Mouse (Mus musculus): ENCODE data around the gene Aldh1b1.
A peak's percentile ranks its signal among the peaks of the same experiment; 100 is the strongest.

The Aldh1b1 gene

DNA sequence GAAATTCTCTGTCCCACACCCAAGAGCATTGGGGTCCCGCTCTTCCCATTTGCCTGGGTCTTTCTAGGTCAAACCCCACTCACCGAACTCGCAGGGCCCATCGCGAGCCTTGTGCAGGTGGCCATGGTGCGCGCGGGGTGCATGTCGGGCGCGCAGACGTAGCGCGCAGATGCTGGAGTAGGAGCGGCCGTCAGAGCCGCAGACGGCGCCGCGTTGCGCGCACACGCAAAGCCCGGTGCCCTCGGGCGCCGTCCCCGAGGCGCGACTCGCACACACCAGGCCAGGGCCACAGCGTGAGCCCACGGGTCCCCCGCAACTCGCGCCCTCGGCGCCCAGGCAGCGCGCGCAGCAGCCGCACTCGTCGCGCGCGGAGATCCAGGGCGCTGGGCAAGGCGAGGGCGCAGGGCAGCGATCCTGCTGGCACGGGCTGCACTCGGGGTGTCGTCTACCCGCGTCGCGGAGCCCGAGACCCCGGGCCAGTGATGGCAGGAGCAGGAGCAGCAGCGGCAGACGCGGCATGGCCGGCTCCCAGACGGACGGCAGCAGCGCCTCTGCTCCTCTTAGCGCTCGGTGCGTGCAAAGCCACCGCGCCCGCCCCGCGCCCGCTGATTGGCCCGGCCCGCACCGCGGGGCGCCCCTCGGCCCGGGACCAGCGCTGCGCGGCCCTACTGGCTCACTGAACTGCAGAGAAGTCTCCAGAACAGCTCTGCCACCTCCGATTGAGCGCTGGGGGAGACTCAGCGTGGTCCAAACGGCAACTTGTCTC is 27.6 kb downstream of the Aldh1b1 start, which contains the start of gene Igfbpl1:
Igfbpl1 (minus strand) TSS at position 649 of the 766 bp plus-strand sequence.
- no peak for DNase-seq (ENCODE audit: low spot score)

DNA sequence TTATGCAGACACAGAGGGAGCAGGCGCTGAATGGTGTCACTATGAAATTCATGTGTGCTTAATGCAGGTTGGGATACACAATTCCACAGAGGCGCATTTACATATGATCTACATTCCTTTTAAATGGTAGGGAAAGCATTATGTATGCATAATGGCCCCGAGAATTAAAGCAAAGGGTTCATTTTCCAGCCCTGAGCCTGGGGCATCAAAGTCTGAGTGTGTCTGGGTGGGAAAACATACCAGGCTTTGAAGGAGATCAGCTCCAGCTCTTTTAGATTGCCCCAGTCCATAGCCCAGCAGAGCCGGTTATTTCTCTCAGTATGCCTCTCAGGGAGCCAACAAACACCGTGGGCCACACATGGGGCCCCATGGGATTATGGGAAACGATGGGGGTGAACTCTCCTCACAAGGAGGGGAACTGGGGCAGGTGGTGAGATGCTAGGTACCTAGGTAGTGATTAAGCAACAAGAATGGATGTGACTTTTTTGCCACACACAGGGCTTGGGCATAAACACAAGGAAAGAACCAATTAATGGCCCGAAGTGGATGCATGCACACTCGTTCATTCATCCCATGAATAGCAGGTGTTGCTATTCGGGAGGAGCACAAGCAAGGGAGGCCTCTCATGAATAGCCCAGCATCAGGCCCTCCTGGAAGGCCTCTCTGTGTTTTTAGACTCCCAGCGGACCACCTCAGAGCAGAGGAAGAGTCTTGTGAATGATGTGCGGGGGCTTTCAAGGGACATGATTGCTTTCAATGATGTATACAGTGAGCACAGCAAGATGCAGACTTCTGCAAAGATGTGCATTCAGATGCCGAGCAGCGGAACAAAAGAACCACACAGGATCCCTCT is 31.3 kb downstream of the Aldh1b1 start:
- no peak for DNase-seq (ENCODE audit: low spot score)

GRCm38 (mm10) chr4:45831996-45832395 is 33.2 kb downstream of the Aldh1b1 start:
- no peak for DNase-seq (ENCODE audit: low spot score)

DNA sequence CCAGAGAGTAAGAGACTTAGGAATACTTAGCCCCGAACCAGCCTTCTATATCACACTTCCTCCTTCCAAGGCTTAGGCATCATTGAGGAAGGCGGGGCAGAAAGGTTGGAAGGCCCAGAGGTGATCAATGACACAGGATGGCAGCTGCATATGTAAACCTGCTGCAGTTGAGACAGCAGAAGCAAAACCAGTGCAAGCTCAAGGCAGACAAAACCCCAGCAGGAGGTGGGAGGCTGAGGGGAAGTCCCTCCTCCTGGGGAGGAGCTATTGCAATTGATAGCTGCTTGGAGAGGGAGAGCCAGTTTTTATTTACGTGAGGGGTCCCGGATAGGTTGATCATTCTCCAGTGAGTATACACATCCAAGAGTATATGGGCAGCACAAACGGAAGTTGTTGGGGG is 34.6 kb downstream of the Aldh1b1 start:
- DNase-seq (ENCODE audit: low spot score): no peak

DNA sequence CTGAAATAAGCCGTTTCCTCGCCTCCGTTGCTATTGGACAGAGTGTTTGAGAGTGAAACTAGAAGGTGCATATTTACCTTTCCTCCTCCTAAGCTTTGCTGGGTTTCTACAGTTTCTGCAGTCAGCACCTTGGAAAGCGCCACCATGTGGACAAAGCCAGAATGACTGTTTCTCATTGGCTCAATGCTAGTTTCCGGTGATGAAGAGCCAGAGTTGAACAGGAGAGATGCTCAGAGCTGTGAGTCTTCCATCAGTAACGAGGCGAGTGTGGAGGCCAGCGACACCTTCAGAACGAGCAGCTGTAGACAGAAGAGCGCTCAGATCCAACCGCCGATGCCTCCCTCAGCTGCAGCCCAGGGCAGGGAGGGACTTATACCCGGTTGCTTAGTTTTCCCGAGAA is 45.5 kb downstream of the Aldh1b1 start:
- peak; percentile 66 for DNase-seq (ENCODE audit: low spot score)

DNA sequence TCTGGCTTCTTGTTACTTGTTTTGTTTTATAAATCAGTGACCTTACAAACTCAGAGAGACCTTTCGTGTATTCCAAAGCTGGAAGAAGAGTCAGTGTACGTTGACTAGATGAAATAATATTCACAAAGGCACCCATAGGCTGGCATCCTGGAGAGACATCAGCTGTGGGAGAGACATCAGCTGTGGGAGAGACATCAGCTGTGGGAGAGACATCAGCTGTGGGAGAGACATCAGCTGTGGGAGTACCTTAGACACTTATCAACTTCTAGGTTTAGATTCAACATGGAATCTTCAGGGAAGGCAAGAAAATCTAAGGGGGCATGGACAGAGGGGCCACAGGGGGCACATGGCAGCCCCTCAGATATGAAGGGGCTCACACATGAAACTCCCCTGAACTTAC is 47.4 kb downstream of the Aldh1b1 start:
- DNase-seq (ENCODE audit: low spot score): no peak

- no peak for DNase-seq (ENCODE audit: low spot score)
Observed at GRCm38 (mm10) chr4:45848109-45848824, 49.4 kb downstream of the Aldh1b1 start, which contains the start of gene Stra6l. Gene Stra6l (plus strand): TSS chr4:45848664.

- no peak for DNase-seq (ENCODE audit: low spot score)
Observed at GRCm38 (mm10) chr4:45848825-45849156, 50.0 kb downstream of the Aldh1b1 start.

- no peak for DNase-seq (ENCODE audit: low spot score)
Observed at GRCm38 (mm10) chr4:45849419-45849818, 50.6 kb downstream of the Aldh1b1 start.

DNA sequence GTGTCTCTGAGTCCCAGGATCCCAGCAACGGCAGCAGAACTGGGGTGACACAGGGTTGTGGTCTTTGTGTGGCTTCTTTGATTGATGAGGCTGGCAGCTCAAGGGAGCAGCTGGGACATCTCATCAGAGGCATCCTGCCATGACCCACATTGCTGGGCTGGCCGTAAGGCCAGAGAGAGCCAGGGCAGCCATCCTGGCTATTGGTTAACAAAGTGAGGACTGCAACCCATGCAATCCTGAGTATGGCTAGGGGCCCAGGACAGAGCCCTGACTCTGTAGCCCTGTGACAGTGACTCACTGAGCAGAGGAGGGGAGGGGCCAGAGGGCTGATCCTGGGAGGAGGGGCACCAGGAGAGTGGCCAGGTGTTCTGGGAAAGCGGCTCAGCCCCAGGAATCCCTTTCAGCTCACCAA is 52.8 kb downstream of the Aldh1b1 start:
- DNase-seq (ENCODE audit: low spot score): no peak

- peak; percentile 46 for DNase-seq (ENCODE audit: low spot score)
Observed at GRCm38 (mm10) chr4:45853496-45854246, 54.8 kb downstream of the Aldh1b1 start.

All from testis, postnatal 10 days (tissue).